Mouse (Mus musculus) midbrain, embryonic 10.5 days (tissue): Measurements from ENCODE around the gene Xpr1. TPM values are rescaled to one million over a fixed set of nuclear protein-coding genes. Genes with fewer than 3 reads are reported as not detected.
A peak's percentile ranks its signal among the peaks of the same experiment; 100 is the strongest.

Experiments
- DNase-seq: peaks from one replicate; pipeline ENCODE4 v3.0.0-alpha.2; 2017; ENCODE audit warnings: low spot score
- H3K27ac ChIP-seq: fragments of 300-500 bp; sonication (generic); replicated peaks from 2 replicates; pipeline ENCODE4 v1.5.1; 2016; ENCODE audit warnings: mild to moderate bottlenecking
- H3K27me3 ChIP-seq: fragments of 300-500 bp; sonication (generic); 2 replicates; pipeline ENCODE4 v1.6.1; 2016; ENCODE audit warnings: low read depth, mild to moderate bottlenecking; ENCODE audit not compliant: poor library complexity, severe bottlenecking
- H3K36me3 ChIP-seq: fragments of 300-500 bp; sonication (generic); 2 replicates; pipeline ENCODE4 v1.6.1; 2016; ENCODE audit warnings: mild to moderate bottlenecking, moderate library complexity
- H3K4me1 ChIP-seq: fragments of 300-500 bp; sonication (generic); 2 replicates; pipeline ENCODE4 v1.6.1; 2016
- H3K4me3 ChIP-seq: fragments of 300-500 bp; sonication (generic); 2 replicates; pipeline ENCODE4 v1.5.1; 2016; ENCODE audit warnings: mild to moderate bottlenecking, moderate library complexity
- H3K9me3 ChIP-seq: fragments of 300-500 bp; sonication (generic); replicated peaks from 2 replicates; pipeline ENCODE4 v1.6.1; 2016; ENCODE audit warnings: mild to moderate bottlenecking
- WGBS: fragments of 180-500 bp; shearing (Covaris S2); methylation state at CpG from one replicate; pipeline ENCODE4 v1.1.7; 2016; 5-methylcytosine and 5-hydroxymethylcytosine counted together
- polyA plus RNA-seq: library from polyadenylated mRNA; unstranded; fragments of >200 nt; fragmentation: Nextera tagmentation; extraction: Ambion mirVana; gene quantifications from 2 replicates; pipeline ENCODE4 v1.2.1, GENCODE M21; 2016

Gene Xpr1
- polyA plus RNA-seq: 11.1 and 16.4 TPM in 2 replicates

- Histone ChIP-seq H3K36me3 (no peaks in the 10 kb centered on the region), H3K4me1 (peaks cover 16% of the 10 kb centered on the region), H3K9me3 (no peaks in the 10 kb centered on the region), H3K4me3 (peak within 1 kb of the TSS; percentile 92), H3K27me3 (no peaks in the 10 kb centered on the region), H3K27ac (peak within 1 kb of the TSS; percentile 90)
- peak; percentile 97 for DNase-seq
- under 1% methylated on average over 67 of the region's 82 CpGs for WGBS
Observed at GRCm38 (mm10) chr1:155416701-155417677, at the start of gene Xpr1. Gene Xpr1 (minus strand): TSS chr1:155417415.

DNA sequence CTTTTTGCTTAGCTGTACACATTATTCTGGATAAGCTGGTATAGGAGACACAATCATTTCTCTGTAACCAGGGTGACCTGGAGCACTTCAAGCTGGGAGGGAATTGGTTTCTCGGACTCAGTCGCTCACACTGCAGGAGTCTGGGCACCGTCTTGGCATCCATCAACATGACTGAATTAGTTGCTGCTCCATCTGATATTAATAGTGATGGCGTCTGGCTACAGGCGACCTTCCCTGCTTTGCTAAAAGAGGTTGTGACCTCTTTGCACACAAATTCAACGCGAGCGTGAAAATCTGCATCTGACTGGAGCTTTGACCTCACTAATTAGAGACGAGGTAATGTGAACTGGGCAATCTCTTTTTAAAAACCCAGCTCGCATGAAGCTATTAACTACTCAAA, 46.2 kb upstream of the Xpr1 start:
- Histone ChIP-seq H3K4me1 (peaks cover 18% of the 10 kb centered on the region), H3K9me3 (no peaks in the 10 kb centered on the region), H3K27me3 (no peaks in the 10 kb centered on the region), H3K4me3 (no peak overlapping the region), H3K36me3 (no peaks in the 10 kb centered on the region), H3K27ac (no peak overlapping the region)
- 68% methylated on average over 10 of the region's 10 CpGs for WGBS
- DNase-seq: no peak

- Histone ChIP-seq H3K4me3 (no peak overlapping the region), H3K27ac (no peak overlapping the region), H3K9me3 (no peaks in the 10 kb centered on the region), H3K36me3 (no peaks in the 10 kb centered on the region), H3K27me3 (no peaks in the 10 kb centered on the region), H3K4me1 (peaks cover 18% of the 10 kb centered on the region)
- WGBS: 80% methylated on average over 5 of the region's 5 CpGs
- DNase-seq: no peak
Observed at GRCm38 (mm10) chr1:155462582-155462981, 45.4 kb upstream of the Xpr1 start.

DNA sequence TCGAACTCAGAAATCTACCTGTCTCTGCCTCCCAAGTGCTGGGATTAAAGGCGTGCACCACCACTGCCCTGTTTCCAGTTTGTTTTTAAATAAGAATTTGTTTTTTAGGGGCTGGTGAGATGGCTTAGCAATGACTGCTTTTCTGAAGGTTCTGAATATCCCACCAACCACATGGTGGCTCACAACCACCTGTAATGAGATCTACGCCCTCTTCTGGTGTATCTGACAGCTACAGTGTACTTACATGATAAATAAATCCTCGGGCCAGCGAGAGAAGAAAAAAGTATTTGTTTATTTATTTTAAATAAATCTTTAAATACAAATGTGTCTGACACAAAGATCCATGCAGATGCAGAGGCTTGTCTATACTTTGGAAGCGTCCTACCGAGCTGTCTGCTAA, 40.3 kb upstream of the Xpr1 start:
- Histone ChIP-seq H3K4me1 (peaks cover 7% of the 10 kb centered on the region; the same call in 1 of the 2 replicates), H3K27ac (no peak overlapping the region), H3K9me3 (no peaks in the 10 kb centered on the region), H3K36me3 (no peaks in the 10 kb centered on the region), H3K4me3 (no peak overlapping the region), H3K27me3 (no peaks in the 10 kb centered on the region)
- 84% methylated on average over 7 of the region's 7 CpGs for WGBS
- DNase-seq: no peak

- DNase-seq: no peak
- Histone ChIP-seq H3K27me3 (no peaks in the 10 kb centered on the region), H3K4me3 (no peak overlapping the region), H3K27ac (no peak overlapping the region), H3K4me1 (peaks cover 8% of the 10 kb centered on the region), H3K36me3 (no peaks in the 10 kb centered on the region), H3K9me3 (no peaks in the 10 kb centered on the region)
- 88% methylated on average over 8 of the region's 8 CpGs for WGBS
Observed at GRCm38 (mm10) chr1:155453180-155453579, 36.0 kb upstream of the Xpr1 start.

DNA sequence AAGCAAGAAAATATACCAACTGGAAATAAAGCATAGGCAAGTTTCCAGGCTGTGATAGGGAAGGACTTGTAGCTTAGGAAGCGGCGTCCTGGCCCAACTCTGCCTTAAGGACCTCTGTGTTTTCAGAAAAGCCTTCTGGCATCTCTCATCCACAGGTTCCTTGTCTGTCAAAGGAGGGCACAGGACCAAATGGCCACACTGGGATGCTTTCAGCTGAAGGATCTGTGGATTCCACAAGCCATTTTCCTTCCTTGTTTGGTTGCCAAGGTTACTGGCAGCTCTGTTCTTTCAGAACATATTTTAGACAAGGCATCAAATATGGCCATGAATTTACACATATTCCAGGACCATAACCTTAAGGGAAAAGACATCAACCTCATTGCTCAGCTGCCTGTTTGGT, 31.7 kb upstream of the Xpr1 start:
- Histone ChIP-seq H3K9me3 (no peaks in the 10 kb centered on the region), H3K4me3 (no peak overlapping the region), H3K27me3 (no peaks in the 10 kb centered on the region), H3K4me1 (peaks cover 13% of the 10 kb centered on the region), H3K36me3 (no peaks in the 10 kb centered on the region), H3K27ac (no peak overlapping the region)
- DNase-seq: no peak
- WGBS: 83% methylated on average over 2 of the region's 2 CpGs

DNA sequence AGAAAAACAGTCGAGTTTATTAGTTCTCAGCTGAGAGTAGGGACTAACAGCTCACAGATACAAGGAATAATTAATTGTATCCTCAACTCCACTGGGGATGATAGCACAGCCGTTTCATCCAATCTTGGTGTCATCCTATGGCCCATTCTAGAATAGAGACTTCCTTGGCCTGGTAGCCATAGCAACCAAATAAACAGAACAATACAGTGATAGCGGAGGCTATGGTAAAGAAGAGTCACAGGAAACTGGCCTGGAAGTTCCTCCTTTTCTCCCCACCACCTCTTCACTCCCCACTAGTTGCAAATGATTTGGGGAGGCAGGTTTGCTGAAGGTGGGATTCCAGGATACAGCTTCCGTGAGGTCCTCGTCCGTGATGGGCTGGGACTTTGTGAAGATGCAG, 30.1 kb upstream of the Xpr1 start:
- H3K9me3 ChIP-seq: no peaks in the 10 kb centered on the region
- H3K27ac ChIP-seq: no peak overlapping the region
- H3K27me3 ChIP-seq: no peaks in the 10 kb centered on the region
- no peak for DNase-seq
- WGBS: 74% methylated on average over 6 of the region's 6 CpGs
- peaks cover 19% of the 10 kb centered on the region for H3K4me1 ChIP-seq
- H3K36me3 ChIP-seq: no peaks in the 10 kb centered on the region
- H3K4me3 ChIP-seq: no peak overlapping the region

GRCm38 (mm10) chr1:155443115-155443514, 25.9 kb upstream of the Xpr1 start:
- Histone ChIP-seq H3K4me1 (peaks cover 23% of the 10 kb centered on the region), H3K4me3 (no peak overlapping the region), H3K9me3 (no peaks in the 10 kb centered on the region), H3K36me3 (no peaks in the 10 kb centered on the region), H3K27ac (no peak overlapping the region), H3K27me3 (no peaks in the 10 kb centered on the region)
- no peak for DNase-seq
- 85% methylated on average over 4 of the region's 4 CpGs for WGBS

DNA sequence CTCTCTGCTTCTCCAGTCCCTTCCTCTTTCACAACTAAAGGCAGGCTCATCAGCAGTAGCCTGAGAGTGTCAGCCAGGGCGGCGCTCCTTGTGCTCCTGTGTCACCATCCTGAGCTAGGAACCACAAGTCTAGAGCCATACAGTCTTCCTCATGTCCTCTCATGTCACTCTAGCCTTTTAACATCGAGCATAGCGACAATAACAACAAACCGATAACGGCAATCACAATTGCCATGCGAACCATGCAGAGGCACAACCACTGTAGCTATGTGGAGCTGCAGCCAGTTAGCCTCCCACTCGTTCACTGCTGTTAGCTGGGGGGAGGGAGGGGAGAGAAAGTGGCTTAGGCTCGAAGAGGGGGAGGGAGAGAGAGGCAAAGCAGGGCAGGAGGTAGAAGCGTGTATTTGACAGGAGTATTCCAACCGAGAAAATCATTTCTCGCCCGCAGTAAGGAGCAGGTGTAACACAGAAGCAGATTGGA, 25.3 kb upstream of the Xpr1 start:
- H3K9me3 ChIP-seq: no peaks in the 10 kb centered on the region
- 76% methylated on average over 13 of the region's 13 CpGs for WGBS
- peak overlapping the region; percentile 69 for H3K27ac ChIP-seq
- H3K4me3 ChIP-seq: no peak overlapping the region
- no peaks in the 10 kb centered on the region for H3K36me3 ChIP-seq
- H3K4me1 ChIP-seq: peaks cover 22% of the 10 kb centered on the region
- DNase-seq: no peak
- no peaks in the 10 kb centered on the region for H3K27me3 ChIP-seq

GRCm38 (mm10) chr1:155439551-155439950, 22.3 kb upstream of the Xpr1 start:
- Histone ChIP-seq H3K9me3 (no peaks in the 10 kb centered on the region), H3K27ac (no peak overlapping the region), H3K27me3 (no peaks in the 10 kb centered on the region), H3K4me3 (no peak overlapping the region), H3K4me1 (peaks cover 18% of the 10 kb centered on the region), H3K36me3 (no peaks in the 10 kb centered on the region)
- no peak for DNase-seq
- WGBS: 75% methylated on average over 7 of the region's 7 CpGs

DNA sequence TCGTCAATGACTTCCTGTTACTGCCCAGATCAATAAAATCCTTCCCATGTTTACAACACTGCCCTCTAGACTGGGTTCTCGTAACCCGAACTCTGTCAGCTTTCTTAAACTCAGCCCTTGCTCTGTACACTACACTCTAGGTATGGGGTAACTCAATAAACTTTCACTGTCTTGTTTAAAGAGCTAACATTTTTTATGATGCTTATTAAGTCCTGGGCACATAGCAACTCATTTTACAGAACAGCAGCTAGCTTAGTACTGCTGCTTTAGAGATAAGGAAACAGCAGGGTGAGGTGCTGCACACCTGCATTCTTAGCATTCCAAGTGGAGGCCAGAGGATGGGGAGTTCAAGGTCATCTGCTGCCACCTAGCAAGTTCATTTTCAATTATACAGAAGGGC, 21.3 kb upstream of the Xpr1 start:
- Histone ChIP-seq H3K27me3 (no peaks in the 10 kb centered on the region), H3K27ac (no peak overlapping the region), H3K4me1 (peaks cover 18% of the 10 kb centered on the region), H3K9me3 (no peaks in the 10 kb centered on the region), H3K4me3 (no peak overlapping the region), H3K36me3 (no peaks in the 10 kb centered on the region)
- DNase-seq: no peak
- 72% methylated on average over 3 of the region's 3 CpGs for WGBS

- DNase-seq: no peak
- H3K36me3 ChIP-seq: no peaks in the 10 kb centered on the region
- WGBS: 88% methylated on average over 7 of the region's 7 CpGs
Observed at GRCm38 (mm10) chr1:155429304-155429703, 12.1 kb upstream of the Xpr1 start.

More at GRCm38 (mm10) chr1:155429304-155429703, 12.1 kb upstream of the Xpr1 start:
- Histone ChIP-seq H3K4me1 (peaks cover 29% of the 10 kb centered on the region), H3K27ac (no peak overlapping the region), H3K4me3 (no peak overlapping the region), H3K9me3 (no peaks in the 10 kb centered on the region), H3K27me3 (peaks cover 22% of the 10 kb centered on the region; the same call in 1 of the 2 replicates)
